Mouse (Mus musculus) hindbrain, embryonic 11.5 days (tissue): ENCODE data around the gene Srsf1. TPM values are rescaled to one million over a fixed set of nuclear protein-coding genes. Genes with fewer than 3 reads are reported as not detected.

Experiments
- ATAC-seq: fragments of 200-750 bp; cut with Nextera tagmentation; 2 replicates; pipeline ENCODE4 v1.8.0; 2017; ENCODE audit warnings: mild to moderate bottlenecking, moderate TSS enrichment, moderate library complexity; ENCODE audit not compliant: low FRiP score
- DNase-seq: peaks from one replicate; pipeline ENCODE4 v3.0.0-alpha.2; 2015; ENCODE audit warnings: low spot score
- H3K27ac ChIP-seq: fragments of 300-500 bp; sonication (generic); 2 replicates; pipeline ENCODE4 v1.5.1; 2014; ENCODE audit warnings: mild to moderate bottlenecking, low read depth, low read length
- H3K27me3 ChIP-seq: fragments of 300-500 bp; sonication (generic); 2 replicates; pipeline ENCODE4 v1.6.1; 2014; ENCODE audit warnings: mild to moderate bottlenecking, low read length, moderate library complexity, mixed read lengths; ENCODE audit not compliant: control insufficient read depth, insufficient read depth
- H3K36me3 ChIP-seq: fragments of 300-500 bp; sonication (generic); 2 replicates; pipeline ENCODE4 v1.6.1; 2014; ENCODE audit warnings: mild to moderate bottlenecking, low read length, moderate library complexity, mixed read lengths; ENCODE audit not compliant: control insufficient read depth, insufficient read depth
- H3K4me1 ChIP-seq: fragments of 300-500 bp; sonication (generic); replicated peaks from 2 replicates; pipeline ENCODE4 v1.6.1; 2014; ENCODE audit warnings: low read length, mixed read lengths; ENCODE audit not compliant: control insufficient read depth, insufficient read depth
- H3K4me2 ChIP-seq: fragments of 300-500 bp; sonication (generic); replicated peaks from 2 replicates; pipeline ENCODE4 v1.6.1; 2014; ENCODE audit warnings: mild to moderate bottlenecking, low read depth, low read length
- H3K4me3 ChIP-seq: fragments of 300-500 bp; sonication (generic); 2 replicates; pipeline ENCODE4 v1.5.1; 2014; ENCODE audit warnings: low read depth, low read length
- H3K9ac ChIP-seq: fragments of 300-500 bp; sonication (generic); 2 replicates; pipeline ENCODE4 v1.6.1; 2014; ENCODE audit warnings: low read depth, low read length
- H3K9me3 ChIP-seq: fragments of 300-500 bp; sonication (generic); 2 replicates; pipeline ENCODE4 v1.6.1; 2016; ENCODE audit warnings: low read length; ENCODE audit not compliant: control insufficient read depth
- WGBS: fragments of 180-500 bp; shearing (Covaris S2); extraction: QIAGEN DNeasy Blood & Tissue Kit; methylation state at CpG from one replicate; pipeline ENCODE4 v1.1.7; 2014; 5-methylcytosine and 5-hydroxymethylcytosine counted together
- polyA plus RNA-seq: library from polyadenylated mRNA; unstranded; fragments of >200 nt; fragmentation: Nextera tagmentation; extraction: Ambion mirVana; gene quantifications from 2 replicates; pipeline ENCODE4 v1.2.1, GENCODE M21; 2014

The Srsf1 gene
- 493 and 503 TPM in 2 replicates for polyA plus RNA-seq

DNA sequence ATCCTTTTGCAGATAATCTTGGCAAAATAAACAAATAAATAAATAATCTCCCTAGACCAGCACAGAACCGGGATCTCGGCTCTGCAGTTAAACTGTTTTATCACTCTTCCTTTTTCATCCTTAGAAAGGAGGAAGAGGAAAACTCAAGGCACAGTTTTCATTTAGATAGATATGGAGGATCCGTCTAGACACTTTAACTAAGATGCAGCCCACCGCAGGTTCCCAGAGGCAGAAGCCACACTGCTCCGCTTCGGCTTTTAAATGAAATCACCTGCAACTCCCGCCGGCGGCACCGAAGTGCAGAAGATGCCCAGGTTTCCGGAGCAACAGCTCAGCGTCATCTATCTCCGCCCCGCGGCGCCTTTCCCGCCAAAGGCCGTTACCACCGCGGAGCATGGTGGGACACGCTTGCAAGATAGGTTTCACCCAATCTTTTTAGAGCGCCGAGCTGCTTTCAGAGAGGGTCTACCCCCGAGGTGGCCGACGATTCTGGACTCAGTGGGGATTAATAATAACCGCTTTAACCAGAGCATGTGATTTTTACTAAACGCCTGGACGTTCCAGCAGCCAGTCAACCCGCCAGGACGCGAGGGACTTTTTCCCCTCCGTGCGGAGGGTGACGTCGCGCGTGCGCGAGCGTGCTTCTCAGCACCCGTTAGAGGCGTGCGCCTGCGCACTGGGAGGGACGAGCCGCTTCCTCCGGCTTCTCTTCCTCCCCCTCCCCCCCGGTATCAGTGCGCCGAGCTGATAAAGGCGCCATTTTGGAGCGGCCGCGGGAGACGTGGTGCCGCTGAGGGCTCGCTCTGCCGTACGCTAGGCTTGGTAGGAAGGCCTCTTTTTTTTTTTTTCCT is at the start of gene Srsf1:
Gene Srsf1, plus strand, starts transcription at position 430 of the 851 bp plus-strand sequence.
- H3K27ac ChIP-seq = peak within 1 kb of the TSS; percentile 96
- WGBS = under 1% methylated on average over 60 of the region's 60 CpGs
- peak within 1 kb of the TSS; percentile 99 for H3K9ac ChIP-seq
- H3K36me3 ChIP-seq = peaks cover 3% of the 10 kb centered on the region; the same call in 1 of the 2 replicates
- no peaks in the 10 kb centered on the region for H3K4me1 ChIP-seq
- DNase-seq = peak; percentile 100
- H3K4me3 ChIP-seq = peak within 1 kb of the TSS; percentile 92
- ATAC-seq = peak; percentile 88
- H3K27me3 ChIP-seq = no peaks in the 10 kb centered on the region
- peak within 1 kb of the TSS; percentile 84 for H3K4me2 ChIP-seq
- H3K9me3 ChIP-seq = no peaks in the 10 kb centered on the region

DNA sequence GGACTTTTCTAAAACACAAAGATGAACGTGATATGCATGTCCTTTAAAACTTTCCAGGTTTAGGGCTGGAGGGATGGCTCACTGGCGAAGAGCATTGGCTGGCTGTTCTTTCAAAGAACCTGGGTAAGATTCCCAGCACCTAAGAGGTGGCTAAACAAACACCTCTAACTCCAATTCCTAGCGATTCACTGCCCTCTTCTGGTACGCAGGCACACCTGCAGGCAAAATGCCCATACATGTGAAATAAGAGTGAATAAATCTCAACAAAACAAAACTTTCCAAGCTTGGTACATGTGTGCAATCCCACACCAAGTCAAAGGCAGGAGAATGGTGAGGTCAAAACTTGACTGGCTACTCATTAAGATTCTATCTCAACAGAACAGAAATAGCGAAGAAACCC is 47.4 kb upstream of the Srsf1 start:
- Histone ChIP-seq H3K4me1 (no peaks in the 10 kb centered on the region), H3K27ac (no peak overlapping the region), H3K9ac (no peak overlapping the region), H3K27me3 (no peaks in the 10 kb centered on the region), H3K36me3 (no peaks in the 10 kb centered on the region), H3K4me3 (no peak overlapping the region), H3K4me2 (no peak overlapping the region), H3K9me3 (peaks cover 4% of the 10 kb centered on the region; the same call in 1 of the 2 replicates)
- DNase-seq (no peak), ATAC-seq (no peak)
- WGBS = 88% methylated on average over 5 of the region's 5 CpGs

DNA sequence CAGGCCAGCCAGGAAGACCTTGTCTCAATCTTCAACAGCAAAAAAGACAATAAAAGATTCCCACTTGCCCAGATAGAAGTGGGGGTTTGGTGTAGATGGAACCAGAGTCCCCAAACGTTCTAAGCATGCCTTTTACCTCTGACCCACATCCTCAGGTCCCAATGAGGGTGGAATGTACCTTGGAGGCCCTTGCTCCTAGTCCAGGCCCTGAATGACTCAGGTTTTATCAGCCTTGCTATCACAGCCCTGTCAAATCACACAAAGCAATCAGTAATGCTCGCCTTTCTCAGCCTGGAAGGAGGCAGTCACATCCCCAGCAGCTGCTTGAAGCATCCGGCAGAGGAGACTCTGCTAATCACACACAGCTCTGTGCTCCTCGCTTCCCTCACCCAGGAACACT is 44.4 kb upstream of the Srsf1 start:
- Histone ChIP-seq H3K27ac (no peak overlapping the region), H3K4me3 (no peak overlapping the region), H3K4me1 (no peaks in the 10 kb centered on the region), H3K36me3 (no peaks in the 10 kb centered on the region), H3K9ac (no peak overlapping the region), H3K27me3 (no peaks in the 10 kb centered on the region), H3K9me3 (peaks cover 4% of the 10 kb centered on the region; the same call in 1 of the 2 replicates), H3K4me2 (no peak overlapping the region)
- ATAC-seq (no peak), DNase-seq (no peak)
- WGBS = 70% methylated on average over 4 of the region's 4 CpGs

GRCm38 (mm10) chr11:88004123-88004522 is 43.0 kb upstream of the Srsf1 start:
- Histone ChIP-seq H3K9me3 (peaks cover 4% of the 10 kb centered on the region; the same call in 1 of the 2 replicates), H3K9ac (no peak overlapping the region), H3K36me3 (no peaks in the 10 kb centered on the region), H3K4me3 (no peak overlapping the region), H3K4me1 (no peaks in the 10 kb centered on the region), H3K27me3 (no peaks in the 10 kb centered on the region), H3K4me2 (no peak overlapping the region), H3K27ac (no peak overlapping the region)
- 59% methylated on average over 2 of the region's 2 CpGs for WGBS
- ATAC-seq (no peak), DNase-seq (no peak)

DNA sequence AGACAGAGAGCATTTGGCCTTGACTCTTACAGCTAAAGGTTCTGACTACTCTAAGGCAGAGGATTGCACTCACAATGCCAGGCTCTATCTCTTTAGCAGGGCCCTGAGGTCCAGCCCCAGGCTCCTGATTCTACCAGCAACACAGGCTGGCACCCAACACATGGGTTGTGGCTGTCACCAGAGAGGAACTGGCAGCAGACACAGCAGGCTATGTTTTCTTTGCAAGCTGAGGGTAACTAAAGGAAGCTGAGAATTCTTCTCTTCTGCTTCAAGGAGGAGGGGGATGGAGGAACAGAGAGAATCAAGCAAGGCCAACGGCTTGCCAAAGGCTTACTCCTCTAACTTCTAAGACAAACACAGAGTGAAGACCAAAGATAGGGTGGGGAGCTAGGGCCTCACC is 38.5 kb upstream of the Srsf1 start:
- no peak overlapping the region for H3K27ac ChIP-seq
- H3K36me3 ChIP-seq = no peaks in the 10 kb centered on the region
- no peak overlapping the region for H3K4me2 ChIP-seq
- no peak for ATAC-seq
- no peaks in the 10 kb centered on the region for H3K27me3 ChIP-seq
- H3K4me1 ChIP-seq = no peaks in the 10 kb centered on the region
- 53% methylated on average over 1 of the region's 1 CpGs for WGBS
- no peak overlapping the region for H3K4me3 ChIP-seq
- no peak overlapping the region for H3K9ac ChIP-seq
- DNase-seq = no peak
- H3K9me3 ChIP-seq = no peaks in the 10 kb centered on the region

- Histone ChIP-seq H3K27ac (no peak overlapping the region), H3K4me3 (no peak overlapping the region), H3K4me2 (no peak overlapping the region), H3K9me3 (no peaks in the 10 kb centered on the region), H3K9ac (no peak overlapping the region), H3K36me3 (no peaks in the 10 kb centered on the region), H3K27me3 (no peaks in the 10 kb centered on the region), H3K4me1 (no peaks in the 10 kb centered on the region)
- 29% methylated on average over 16 of the region's 16 CpGs for WGBS
- no peak for DNase-seq
- no peak for ATAC-seq
Observed at GRCm38 (mm10) chr11:88009542-88010190, 37.5 kb upstream of the Srsf1 start.

DNA sequence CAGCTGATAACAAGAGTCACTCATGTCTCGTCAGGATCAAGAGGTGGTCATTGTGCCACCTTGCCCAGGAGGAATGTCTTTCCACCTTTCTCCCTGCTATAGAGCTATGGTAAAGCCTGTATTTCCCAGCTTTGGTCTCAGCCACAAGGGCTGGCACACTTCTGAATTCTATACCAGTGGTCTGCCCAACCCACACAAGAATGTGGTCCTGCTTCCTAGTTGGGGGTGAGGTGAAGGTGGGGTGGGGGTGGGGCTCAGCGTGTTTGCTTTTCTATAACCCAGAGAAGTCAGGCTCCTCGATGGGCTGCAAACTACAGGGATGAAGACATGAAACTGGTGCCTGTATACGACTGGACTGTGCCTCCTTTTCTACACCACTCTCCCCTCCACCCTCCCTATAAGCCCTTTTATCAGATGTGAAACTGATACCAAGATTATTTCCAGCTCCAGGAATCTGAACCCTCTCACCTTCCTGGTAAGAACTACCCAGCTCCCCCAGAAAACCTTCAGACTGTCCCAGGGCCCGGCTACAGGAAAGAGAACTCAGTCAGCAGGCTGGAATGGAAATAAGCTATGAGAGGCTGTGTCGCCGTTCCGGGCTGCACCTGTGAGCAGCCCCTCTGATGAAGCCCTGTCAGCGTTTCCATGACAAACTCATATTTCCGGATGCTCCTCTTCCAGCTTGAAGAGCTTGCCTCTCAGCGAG is 35.8 kb upstream of the Srsf1 start:
- 77% methylated on average over 11 of the region's 11 CpGs for WGBS
- DNase-seq (no peak), ATAC-seq (no peak)
- Histone ChIP-seq H3K4me1 (no peaks in the 10 kb centered on the region), H3K9ac (no peak overlapping the region), H3K36me3 (no peaks in the 10 kb centered on the region), H3K9me3 (no peaks in the 10 kb centered on the region), H3K4me3 (no peak overlapping the region), H3K27me3 (no peaks in the 10 kb centered on the region), H3K4me2 (no peak overlapping the region), H3K27ac (no peak overlapping the region)

GRCm38 (mm10) chr11:88011914-88012419 is 35.2 kb upstream of the Srsf1 start:
- H3K4me3 ChIP-seq = no peak overlapping the region
- 86% methylated on average over 7 of the region's 7 CpGs for WGBS
- no peak overlapping the region for H3K27ac ChIP-seq
- ATAC-seq (no peak), DNase-seq (no peak)
- no peaks in the 10 kb centered on the region for H3K9me3 ChIP-seq
- no peaks in the 10 kb centered on the region for H3K27me3 ChIP-seq
- no peaks in the 10 kb centered on the region for H3K36me3 ChIP-seq
- H3K4me2 ChIP-seq = no peak overlapping the region
- no peaks in the 10 kb centered on the region for H3K4me1 ChIP-seq
- H3K9ac ChIP-seq = no peak overlapping the region
